Mouse (Mus musculus) heart, adult 9 months (tissue): ENCODE measurements around the gene Taok2.
"Not testable (repeated sequence)": the region's sequence is repeated elsewhere in the genome, so short reads cannot be mapped to it uniquely, and the experiment has no call there.

Experiments used
- DNase-seq, 2 experiments: peaks; one replicate each; pipeline ENCODE4 v3.0.0; 2022; ENCODE audit warnings: low spot score in 2 of 2

Gene Taok2

DNA sequence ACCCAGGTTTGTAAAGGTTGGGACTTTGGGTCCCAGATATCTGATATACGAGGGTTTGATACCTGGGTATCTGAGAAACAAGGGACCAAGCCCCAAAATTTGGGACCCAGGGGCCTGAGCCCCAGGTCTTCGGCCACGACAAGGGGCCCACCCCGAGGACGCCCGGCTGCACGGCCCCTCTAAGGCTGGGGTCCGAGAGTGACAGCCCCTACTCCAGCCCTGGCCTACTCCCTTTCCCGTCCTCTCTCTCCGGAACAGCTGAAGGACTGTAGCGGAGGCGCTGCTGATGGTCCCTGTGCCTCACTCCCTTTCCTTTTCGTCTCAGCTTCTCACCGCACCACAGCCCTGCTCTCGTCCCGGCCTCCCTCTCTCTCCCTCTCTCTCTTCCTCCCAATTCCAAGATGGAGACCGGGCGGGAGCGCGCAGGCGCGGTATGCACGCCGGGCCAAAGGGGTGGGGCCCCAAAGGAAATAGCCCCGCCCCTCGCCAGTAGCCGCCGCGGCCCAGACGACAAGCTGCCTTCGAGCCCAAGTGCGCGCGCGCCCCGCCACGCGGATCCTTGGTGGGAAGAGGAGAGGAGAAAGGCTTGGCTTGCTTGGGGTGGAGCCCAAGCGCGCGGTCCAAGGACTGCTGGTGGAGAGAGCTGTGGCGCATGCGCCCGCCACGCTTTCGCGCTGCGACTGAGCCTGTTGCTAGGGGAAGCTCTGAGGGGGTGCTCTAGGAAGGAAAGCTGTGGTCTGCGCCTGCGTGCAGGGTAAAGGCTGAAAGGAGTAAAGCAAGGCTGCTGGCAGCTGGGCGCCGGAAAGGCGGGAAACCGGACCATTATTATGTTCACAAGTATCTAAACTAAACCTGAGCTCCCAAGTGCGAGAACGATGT is at the start of gene Taok2:
Taok2 (minus strand) TSS at position 418 of the 879 bp plus-strand sequence.
- peak; percentile 99 for DNase-seq

DNA sequence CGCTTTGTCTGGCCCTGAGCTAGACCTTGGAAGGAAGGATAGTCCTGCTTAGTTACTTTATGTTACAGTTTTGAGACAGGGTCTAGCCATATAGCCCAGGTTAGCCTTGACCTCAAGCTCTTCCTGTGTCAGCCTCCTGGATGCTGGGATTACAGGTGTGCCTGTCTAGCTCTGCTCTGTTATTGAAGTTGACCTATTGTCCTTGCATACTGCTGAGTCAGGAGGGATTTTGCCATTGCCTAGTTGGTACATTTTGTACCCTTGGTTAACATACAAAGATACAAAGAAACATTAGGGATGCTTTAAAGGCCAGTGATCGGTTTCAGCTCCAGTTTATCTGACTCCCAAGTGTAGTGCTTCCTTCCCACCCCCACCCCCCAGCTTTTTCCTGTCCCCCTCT is 48.1 kb upstream of the Taok2 start:
- no peak for DNase-seq

DNA sequence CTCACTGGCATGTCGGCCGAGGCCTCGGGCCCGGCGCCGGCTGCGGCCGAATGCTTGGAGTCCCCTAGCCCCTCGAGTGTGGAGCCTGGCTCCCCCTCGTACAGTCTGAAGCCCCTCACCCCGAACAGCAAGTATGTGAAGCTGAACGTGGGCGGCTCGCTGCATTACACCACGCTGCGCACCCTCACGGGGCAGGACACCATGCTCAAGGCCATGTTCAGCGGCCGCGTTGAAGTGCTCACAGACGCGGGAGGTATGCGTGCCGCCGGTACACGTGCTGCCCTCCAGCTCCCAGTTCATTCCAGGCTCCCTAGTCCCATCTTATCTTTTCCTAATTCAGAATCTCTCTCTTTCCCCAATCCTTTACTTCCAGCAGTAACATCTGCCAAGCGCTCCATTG is 44.5 kb upstream of the Taok2 start:
- peak in 1 of 2 experiments; percentile 9 for DNase-seq

- peak; percentile 92 for DNase-seq
Observed at GRCm38 (mm10) chr7:126928384-126929037, 44.0 kb upstream of the Taok2 start, which contains the start of gene Kctd13. Gene Kctd13, plus strand, starts transcription at chr7:126928879.

DNA sequence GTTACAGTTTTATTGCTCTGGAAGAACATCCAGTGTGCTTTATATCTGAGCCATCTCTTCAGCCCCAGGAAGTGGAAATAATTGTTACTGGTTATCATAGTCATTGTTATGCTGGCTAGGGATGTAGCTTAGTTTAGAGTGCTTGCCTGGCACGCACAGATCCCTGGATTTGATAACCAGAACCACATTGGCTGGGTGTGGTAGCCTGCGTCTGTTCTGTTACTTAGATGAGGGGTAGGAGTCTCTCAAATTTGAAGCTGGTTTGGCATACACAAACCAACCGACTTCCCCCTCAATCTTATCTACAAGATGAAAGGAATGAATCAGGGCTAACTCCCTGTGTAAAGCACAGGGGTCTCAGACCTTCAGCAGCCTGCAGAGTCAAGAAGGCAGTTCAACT is 41.8 kb upstream of the Taok2 start:
- DNase-seq = no peak

GRCm38 (mm10) chr7:126923999-126924398 is 39.5 kb upstream of the Taok2 start:
- no peak for DNase-seq

- DNase-seq = peak; percentile 75 to 79
Observed at GRCm38 (mm10) chr7:126922624-126923060, 38.1 kb upstream of the Taok2 start, which contains the start of gene Tmem219. Gene Tmem219, minus strand, starts transcription at chr7:126922917.

- no peak for DNase-seq
Observed at GRCm38 (mm10) chr7:126921563-126921962, 37.1 kb upstream of the Taok2 start.

DNA sequence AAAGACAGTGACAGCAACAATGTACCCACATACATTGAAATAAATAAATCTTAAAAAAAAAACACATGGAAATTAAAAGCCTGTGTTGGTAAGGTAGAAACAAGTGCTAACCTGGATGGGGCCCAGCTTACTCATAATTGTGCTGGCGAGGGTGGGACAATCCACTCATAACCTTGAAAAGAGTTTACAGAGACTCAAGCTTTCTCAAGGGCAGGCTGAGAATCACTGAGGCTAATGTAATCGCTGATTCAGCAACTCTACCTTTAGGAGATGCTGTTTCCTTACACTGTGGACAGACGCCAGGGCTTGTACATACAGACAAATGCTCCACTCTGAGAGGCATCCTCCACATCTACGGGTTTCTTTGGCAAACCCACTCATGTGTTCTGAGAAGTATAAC is 35.5 kb upstream of the Taok2 start:
- DNase-seq = no peak

DNA sequence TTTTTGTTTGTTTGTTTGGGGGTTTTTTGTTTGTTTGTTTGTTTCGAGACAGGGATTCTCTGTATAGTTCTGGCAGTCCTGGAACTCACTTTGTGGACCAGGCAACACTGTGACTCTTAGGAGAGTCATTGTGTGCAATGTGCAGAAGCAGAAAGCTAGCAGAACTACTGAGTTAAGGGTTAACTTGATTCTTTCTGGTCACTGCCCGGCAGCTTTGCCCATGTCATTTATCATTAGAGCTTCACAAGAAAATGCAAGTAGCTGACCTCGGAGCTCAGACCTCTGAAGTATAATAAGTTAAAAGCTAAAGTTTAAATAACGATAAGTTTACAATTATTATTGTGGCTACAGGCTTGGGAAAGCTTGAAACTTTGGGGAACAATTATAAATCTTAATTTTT is 33.9 kb upstream of the Taok2 start:
- DNase-seq = not testable (repeated sequence)

DNA sequence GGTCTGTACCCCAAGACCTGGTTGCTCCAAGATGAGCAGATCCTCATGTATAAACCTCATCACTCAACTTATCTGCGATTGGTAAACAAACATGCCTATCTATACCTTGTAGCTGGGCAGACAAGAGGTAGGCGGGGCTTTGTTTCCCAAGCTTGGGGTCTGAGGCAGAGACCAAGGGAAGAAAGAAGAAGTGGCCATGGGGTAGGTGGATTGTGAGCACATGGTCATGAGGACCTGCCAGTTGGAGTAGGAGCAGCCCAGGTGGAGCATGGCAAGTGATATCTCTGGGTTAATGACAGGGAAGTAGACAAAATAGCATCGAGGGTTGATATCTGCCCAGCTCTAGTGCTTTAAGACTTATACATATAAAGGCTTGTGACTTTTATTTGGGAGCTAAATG is 30.3 kb upstream of the Taok2 start:
- no peak for DNase-seq

DNA sequence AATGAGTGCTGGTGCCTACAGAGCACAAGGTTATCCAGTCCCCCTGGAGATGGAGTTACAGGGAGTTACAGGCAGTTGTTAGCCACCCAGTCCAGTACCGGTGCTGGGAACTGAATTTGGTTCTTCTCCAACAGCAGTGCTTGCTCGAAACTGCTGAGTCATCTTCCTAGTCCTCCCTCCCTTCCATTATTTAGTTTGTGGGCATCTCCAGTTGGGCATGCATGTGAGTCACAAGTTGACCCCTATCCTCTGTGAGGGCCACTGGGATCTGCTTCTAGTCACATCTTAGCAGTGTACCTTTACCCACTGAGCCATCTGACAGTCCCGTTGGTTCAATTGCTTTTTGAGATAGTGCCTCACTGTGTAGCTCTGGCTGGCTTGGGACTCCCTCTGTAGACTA is 21.1 kb upstream of the Taok2 start:
- DNase-seq = no peak

- DNase-seq = not testable (repeated sequence)
Observed at GRCm38 (mm10) chr7:126899781-126900180, 15.3 kb upstream of the Taok2 start.

DNA sequence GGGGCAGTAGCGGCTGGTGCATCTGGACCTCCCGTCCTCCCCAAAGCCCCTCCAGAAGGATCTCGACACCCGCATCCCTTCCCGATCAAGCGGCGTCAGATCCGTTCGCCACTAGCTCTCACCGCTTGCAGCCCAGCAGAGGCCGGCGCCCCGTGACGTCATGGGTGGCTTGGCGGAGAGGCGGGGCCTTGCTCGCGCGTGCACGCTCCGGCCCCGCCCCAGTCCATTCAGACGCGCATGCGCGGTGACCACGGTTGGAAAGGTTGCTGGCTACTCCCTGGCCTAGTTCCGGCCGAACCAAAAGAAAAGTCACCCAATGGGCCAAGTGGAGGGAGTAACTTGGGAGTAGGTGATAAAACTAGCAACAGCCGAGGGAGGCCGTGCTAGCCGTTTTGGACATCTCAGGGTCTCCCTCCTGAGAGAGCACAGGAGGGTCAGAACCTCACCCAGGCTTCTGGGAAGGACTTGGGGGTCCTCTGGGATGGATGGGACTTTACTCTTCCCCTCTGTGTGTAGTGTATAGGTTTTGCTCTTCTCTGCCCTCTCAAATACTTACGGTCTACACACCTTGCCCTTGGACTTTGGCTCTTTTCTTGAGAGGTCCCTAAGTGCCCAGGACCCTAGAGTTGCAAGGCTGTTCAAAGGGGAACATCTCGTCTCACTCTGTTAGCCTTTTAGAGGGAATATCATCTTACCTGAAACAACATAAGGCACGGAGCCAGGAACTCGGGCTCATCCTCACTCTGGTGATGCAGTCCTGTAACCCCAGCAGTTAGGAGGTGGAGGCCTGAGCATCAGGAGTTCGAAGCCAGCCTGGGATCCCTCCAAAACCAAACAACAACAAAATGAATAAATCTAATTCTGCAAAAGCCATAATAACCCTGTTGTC is 13.8 kb upstream of the Taok2 start:
- peak; percentile 93 to 95 for DNase-seq

DNA sequence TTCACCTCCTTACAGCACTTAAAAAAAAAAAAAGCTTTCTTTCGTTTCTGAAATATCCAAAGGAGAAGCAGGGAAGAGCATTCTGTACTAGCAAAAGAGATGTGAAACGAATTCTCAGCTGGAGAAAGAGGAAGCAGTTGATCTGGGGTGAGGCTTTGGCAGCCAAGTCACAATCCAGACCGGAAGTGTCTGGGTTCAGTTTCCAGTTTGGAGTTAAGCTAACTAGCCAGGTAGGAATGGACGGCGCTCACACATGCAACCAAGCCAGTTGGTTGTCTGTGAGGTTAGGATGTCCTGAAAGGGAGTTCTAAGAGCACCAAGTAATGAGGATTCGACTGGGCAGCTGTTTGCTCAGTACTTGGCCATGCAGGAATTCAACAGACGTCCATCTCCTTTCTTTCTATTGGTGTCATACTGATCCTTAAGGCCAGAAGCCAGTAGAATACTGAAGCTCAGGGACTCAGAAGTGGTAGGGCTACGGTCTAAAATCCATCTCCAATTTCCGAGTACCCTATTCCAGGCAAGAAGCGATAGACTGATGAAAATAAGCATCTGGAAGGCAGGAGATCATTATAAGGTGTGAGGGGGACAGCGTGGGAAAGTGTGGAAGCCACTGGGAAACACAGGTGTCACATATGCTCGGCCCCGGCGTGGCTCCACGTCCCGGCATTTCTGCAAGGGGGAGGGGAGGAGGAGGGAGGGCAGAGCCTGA is 13.0 kb upstream of the Taok2 start:
- peak; percentile 67 to 72 for DNase-seq

DNA sequence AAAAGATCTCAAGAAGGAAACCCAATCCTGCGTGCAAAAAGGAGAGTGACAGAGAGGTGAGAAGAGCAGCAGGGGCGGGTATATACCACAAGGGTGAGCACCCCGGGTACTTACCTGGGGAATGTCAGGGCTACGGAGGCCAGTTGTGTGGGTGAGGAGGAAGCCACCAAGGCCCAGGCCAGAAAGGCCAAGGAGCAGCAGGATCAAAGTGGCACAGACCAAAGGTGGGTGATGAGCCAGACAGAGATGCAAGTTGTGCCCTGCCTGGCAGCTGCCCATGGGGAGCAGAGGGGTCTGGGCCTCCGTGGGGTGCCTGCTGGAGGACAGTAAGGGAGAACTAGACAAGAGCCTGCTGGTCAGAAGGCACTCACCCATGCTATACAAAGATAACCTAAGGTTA is 12.4 kb upstream of the Taok2 start:
- DNase-seq = peak in 1 of 2 experiments; percentile 18

DNA sequence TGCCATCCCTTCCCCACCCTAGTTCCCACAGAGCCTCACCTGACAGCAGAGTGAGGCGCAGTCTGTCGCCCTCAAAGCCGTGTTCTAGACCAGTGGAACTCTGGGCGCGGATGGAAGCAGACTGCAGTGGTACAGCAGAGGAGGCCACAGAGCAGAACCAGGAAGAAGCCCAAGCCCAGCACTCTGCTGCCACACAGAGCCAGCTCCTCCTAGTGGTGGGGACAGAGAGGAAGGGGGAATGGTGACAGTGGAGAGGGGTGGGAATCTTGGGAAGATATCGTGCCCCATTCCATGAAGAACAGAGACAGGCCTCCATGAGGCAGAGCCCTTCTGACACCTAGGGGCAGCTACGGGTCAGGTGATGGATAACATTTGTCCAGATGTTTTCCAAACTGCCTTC is 4.3 kb upstream of the Taok2 start:
- DNase-seq = peak in 1 of 2 experiments; percentile 24

- no peak for DNase-seq
Observed at GRCm38 (mm10) chr7:126887281-126887680, 2.8 kb upstream of the Taok2 start.

GRCm38 (mm10) chr7:126883731-126884181 is 747 bp downstream of the Taok2 start:
- DNase-seq = no peak

- DNase-seq = peak; percentile 60 to 83
Observed at GRCm38 (mm10) chr7:126881040-126881439, 3.5 kb downstream of the Taok2 start.

- no peak for DNase-seq
Observed at GRCm38 (mm10) chr7:126877239-126877638, 7.3 kb downstream of the Taok2 start.
